ENCODE assay signal across 24 mouse cellular contexts in the genomic region with DNA sequence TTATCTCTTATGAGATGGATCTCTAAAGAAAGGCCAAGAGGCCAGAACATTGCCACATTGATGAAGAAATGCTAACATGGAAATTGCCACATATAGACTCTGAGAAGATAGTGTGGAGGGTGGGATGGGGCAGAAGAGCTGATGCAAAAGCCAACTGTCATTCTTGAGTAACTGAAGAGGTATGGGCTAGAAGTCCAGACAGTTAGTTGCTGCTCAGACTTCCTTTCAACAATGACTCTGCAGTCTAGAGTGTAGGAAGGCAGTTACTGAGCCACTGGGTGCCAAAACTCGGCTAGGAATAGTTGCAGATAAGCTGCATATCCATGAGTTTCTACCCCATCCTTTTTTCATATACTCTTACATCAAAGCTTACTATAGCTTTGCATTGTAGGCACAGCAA.
DNase-seq lines count a peak whose midpoint lies in the region; ATAC-seq lines count a peak whose summit lies in the region.
"Had no signal": no experiment of that assay in that cellular context is flagged by ENCODE, and none has a peak within 500 bp of the region (broad histone marks: within the 10 kb centered on the region; RNA-seq: fewer than 3 reads in every experiment).

No protein-coding gene starts in this region.

- peak; percentile 100 for ATAC-seq in common myeloid progenitor, adult 5-6 weeks (replicated peaks; ENCODE audit: low read depth, poor library complexity, severe bottlenecking)
- ATAC-seq in megakaryocyte progenitor cell, adult 5-6 weeks (replicated peaks; ENCODE audit: poor library complexity) = peak; percentile 100
- ATAC-seq: forebrain, embryonic 13.5 days; inflammation-experienced regulatory T-cells, adult 6 months; midbrain, embryonic 13.5 days had no signal

- peak; percentile 11 for DNase-seq in lung, postnatal 25 days (ENCODE audit: low spot score)
- DNase-seq in lung, postnatal 14 days = no peak
- no peak for DNase-seq in kidney, postnatal 36 days
- DNase-seq in thymus, postnatal 14 days = no peak
- no peak for DNase-seq in gastrocnemius, adult 18-20 months (ENCODE audit: low spot score)
- DNase-seq: adrenal gland, adult 8-10 months; B cell, adult 2 months; cerebellum, adult 8-10 months; cerebellum, postnatal 25 days; gastrocnemius, postnatal 25 days; heart, adult 2 months; heart, postnatal 4 days; kidney, adult 11 months; kidney, postnatal 14 days; liver; lung, embryonic 14.5 days; retina, postnatal 1 day; spleen, adult 18-20 months; thymus, postnatal 25 days had no signal
